In genomic region chr12:112938873-112939565, GRCm38 (mm10) we compare ENCODE assay signal across 8 mouse cellular contexts. TPM values are rescaled to one million over a fixed set of nuclear protein-coding genes. Genes with fewer than 3 reads are reported as not detected.
DNase-seq lines count a peak whose midpoint lies in the region; ATAC-seq and TF ChIP-seq lines count a peak whose summit lies in the region.

No protein-coding gene starts in this region.

- H3K79me2 ChIP-seq in myocyte (ENCODE audit: control insufficient read depth, insufficient read depth): peaks cover 6% of the 10 kb centered on the region

- peak; percentile 28; the same call in 1 of the 2 replicates for TF ChIP-seq CTCF in left cerebral cortex, adult 2 months (IDR thresholded peaks at IDR 0.05)

- no peaks in the 10 kb centered on the region; the same call in 1 of the 2 replicates for H3K36me3 ChIP-seq in embryonic facial prominence, embryonic 13.5 days
- H3K36me3 ChIP-seq in myocyte (ENCODE audit: control insufficient read depth, insufficient read depth): no peaks in the 10 kb centered on the region
- no peaks in the 10 kb centered on the region for H3K36me3 ChIP-seq in forebrain, embryonic 13.5 days (ENCODE audit: poor library complexity, severe bottlenecking)

- intact Hi-C loops in left cerebral cortex, adult 2 months (cut with DNase I): no loop called here
- intact Hi-C loops in left cerebral cortex, postnatal 36 days (cut with DNase I): no loop called here

- DNase-seq in left cerebral cortex, adult 2 months (ENCODE audit: extremely low spot score in 1 of 2, low spot score in 2 of 2): no peak
- no peak for DNase-seq in left cerebral cortex, postnatal 36 days (ENCODE audit: low spot score in 2 of 2)
- DNase-seq in brain, adult 2 months (ENCODE audit: low read depth, low spot score): peak; percentile 87
- no peak for DNase-seq in spleen, adult 18-20 months
- no peak for DNase-seq in left cerebral cortex, adult 18-20 months (ENCODE audit: low spot score in 2 of 2)

- no peaks in the 10 kb centered on the region for H3K9me3 ChIP-seq in embryonic facial prominence, embryonic 13.5 days
- H3K9me3 ChIP-seq in forebrain, embryonic 13.5 days (replicated peaks): no peaks in the 10 kb centered on the region

- no peak overlapping the region for H3K4me3 ChIP-seq in left cerebral cortex, adult 2 months
- H3K4me3 ChIP-seq in embryonic facial prominence, embryonic 13.5 days: no peak overlapping the region
- peak overlapping the region; percentile 11 for H3K4me3 ChIP-seq in myocyte
- no peak overlapping the region for H3K4me3 ChIP-seq in forebrain, embryonic 13.5 days

- H3ac ChIP-seq in myocyte (ENCODE audit: control insufficient read depth, insufficient read length): no peak overlapping the region

- 0 out of 2 replicates have a peak overlapping the region, but pooled peaks have one; percentile 36 for H3K9ac ChIP-seq in embryonic facial prominence, embryonic 13.5 days
- no peak overlapping the region for H3K9ac ChIP-seq in forebrain, embryonic 13.5 days

- H3K27me3 ChIP-seq in embryonic facial prominence, embryonic 13.5 days: no peaks in the 10 kb centered on the region
- no peaks in the 10 kb centered on the region for H3K27me3 ChIP-seq in myocyte (ENCODE audit: control insufficient read depth, insufficient read depth, insufficient read length)
- H3K27me3 ChIP-seq in forebrain, embryonic 13.5 days: no peaks in the 10 kb centered on the region

- TF ChIP-seq POLR2A in myocyte (IDR thresholded peaks at IDR 0.05; ENCODE audit: insufficient read length, low read depth): no peak

- no peak overlapping the region for H3K27ac ChIP-seq in left cerebral cortex, adult 2 months
- no peak overlapping the region for H3K27ac ChIP-seq in embryonic facial prominence, embryonic 13.5 days
- no peak overlapping the region for H3K27ac ChIP-seq in forebrain, embryonic 13.5 days

- ATAC-seq in embryonic facial prominence, embryonic 13.5 days (ENCODE audit: insufficient number of reproducible peaks, insufficient read depth, low FRiP score, low TSS enrichment, low read depth): no peak
- no peak for ATAC-seq in forebrain, embryonic 13.5 days

- peaks cover 39% of the 10 kb centered on the region for H3K4me1 ChIP-seq in embryonic facial prominence, embryonic 13.5 days
- H3K4me1 ChIP-seq in forebrain, embryonic 13.5 days: peaks cover 19% of the 10 kb centered on the region

- H3K4me2 ChIP-seq in embryonic facial prominence, embryonic 13.5 days: no peak overlapping the region
- H3K4me2 ChIP-seq in myocyte (ENCODE audit: low read depth): peak overlapping the region; percentile 96
- H3K4me2 ChIP-seq in forebrain, embryonic 13.5 days: no peak overlapping the region

- 47% methylated on average over 10 of the region's 10 CpGs for WGBS in embryonic facial prominence, embryonic 13.5 days
- 57% methylated on average over 10 of the region's 10 CpGs for WGBS in forebrain, embryonic 13.5 days

TF ChIP-seq in myocyte, 11 proteins besides CTCF, POLR2A, EP300 and RAD21:
- TF ChIP-seq MYOD1 (IDR thresholded peaks at IDR 0.05; ENCODE audit: control insufficient read depth in 1 of 3, insufficient read length in 2 of 3, low read depth in 2 of 3): peak in 2 of 3 experiments; percentile 23 to 44
- no peak for TF ChIP-seq TCF12 (IDR thresholded peaks at IDR 0.05; ENCODE audit: insufficient read depth, poor library complexity, severe bottlenecking)

RNA-seq across cellular contexts. Expression of gene Nudt14, which starts 2.9 kb away (rescaled TPM):
- total RNA-seq in left cerebral cortex, adult 2 months (2021): 10 to 100 TPM; 10.1 to 13.7 TPM
- total RNA-seq in left cerebral cortex, postnatal 36 days (2021): 10 to 100 TPM; 11.0 to 12.3 TPM
- polyA plus RNA-seq in embryonic facial prominence, embryonic 13.5 days (2015; fragmentation: Nextera tagmentation; extraction: Ambion mirVana): 83.4 and 103 TPM in 2 replicates
- polyA plus RNA-seq in myocyte (2012; fragmentation: generic; extraction: Trizol): 94.9 TPM
- polyA plus RNA-seq in forebrain, embryonic 13.5 days (2015; fragmentation: Nextera tagmentation; extraction: Ambion mirVana): 57.1 and 61.2 TPM in 2 replicates
- 10 to 100 TPM; 10.4 to 12.2 TPM for total RNA-seq in left cerebral cortex, adult 18-20 months (2021)

RNA-seq across cellular contexts. Expression of gene Jag2, which starts 9.4 kb away (rescaled TPM):
- total RNA-seq in left cerebral cortex, adult 2 months (2021): 10 to 100 TPM; 57.9 to 62.2 TPM
- total RNA-seq in left cerebral cortex, postnatal 36 days (2021): 10 to 100 TPM; 47.9 to 61.7 TPM
- 7.4 and 11.5 TPM in 2 replicates for polyA plus RNA-seq in embryonic facial prominence, embryonic 13.5 days (2015; fragmentation: Nextera tagmentation; extraction: Ambion mirVana)
- 51.8 TPM for polyA plus RNA-seq in myocyte (2012; fragmentation: generic; extraction: Trizol)
- 4.1 TPM in 2 replicates for polyA plus RNA-seq in forebrain, embryonic 13.5 days (2015; fragmentation: Nextera tagmentation; extraction: Ambion mirVana)
- 10 to 100 TPM; 53.4 to 58.9 TPM for total RNA-seq in left cerebral cortex, adult 18-20 months (2021)

RNA-seq across cellular contexts. Expression of gene Btbd6, which starts 37.3 kb away (rescaled TPM):
- total RNA-seq in left cerebral cortex, adult 2 months (2021): 10 to 100 TPM; 60.2 to 64.5 TPM
- total RNA-seq in left cerebral cortex, postnatal 36 days (2021): 10 to 100 TPM; 59.3 to 74.3 TPM
- polyA plus RNA-seq in embryonic facial prominence, embryonic 13.5 days (2015; fragmentation: Nextera tagmentation; extraction: Ambion mirVana): 29.3 and 29.5 TPM in 2 replicates
- polyA plus RNA-seq in myocyte (2012; fragmentation: generic; extraction: Trizol): 16.3 TPM
- 30.3 and 32.7 TPM in 2 replicates for polyA plus RNA-seq in forebrain, embryonic 13.5 days (2015; fragmentation: Nextera tagmentation; extraction: Ambion mirVana)
- 10 to 100 TPM; 67.9 to 68.5 TPM for total RNA-seq in left cerebral cortex, adult 18-20 months (2021)
